21 mouse cellular contexts compared by ENCODE assay signal in the genomic region with DNA sequence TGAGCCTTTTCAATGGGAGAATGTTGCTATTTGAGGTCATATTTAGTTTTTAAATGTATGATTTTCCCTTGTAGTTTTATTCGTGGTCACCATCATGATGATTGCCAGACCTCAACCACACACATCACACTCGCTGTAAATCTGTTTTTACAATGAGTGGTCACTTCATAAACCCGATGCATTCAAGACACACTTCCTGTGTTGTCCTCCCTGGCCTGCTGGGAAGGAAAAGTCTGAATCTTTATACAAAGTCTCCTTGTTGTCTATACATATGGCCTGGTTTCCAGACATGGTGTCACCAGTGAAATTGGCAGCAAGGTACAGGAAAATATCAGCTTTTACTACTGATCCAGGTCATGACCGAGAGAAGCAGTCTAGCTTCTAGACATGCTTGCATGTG.
"Had no signal": no experiment of that assay in that cellular context is flagged by ENCODE, and none has a peak within 500 bp of the region (broad histone marks: within the 10 kb centered on the region; RNA-seq: fewer than 3 reads in every experiment).

No protein-coding gene starts in this region.

- H3K9ac ChIP-seq: intestine, embryonic 15.5 days; kidney, embryonic 15.5 days; liver, embryonic 13.5 days; lung, embryonic 14.5 days; midbrain, embryonic 12.5 days; midbrain, embryonic 15.5 days had no signal

- H3K4me3 ChIP-seq: intestine, embryonic 15.5 days; kidney, embryonic 15.5 days; left cerebral cortex, adult 2 months; liver, embryonic 13.5 days; midbrain, embryonic 12.5 days; midbrain, embryonic 15.5 days had no signal

- H3K4me1 ChIP-seq: intestine, embryonic 15.5 days; kidney, embryonic 15.5 days; midbrain, embryonic 12.5 days; midbrain, embryonic 15.5 days had no signal

- H3K27ac ChIP-seq: intestine, embryonic 15.5 days; kidney, embryonic 15.5 days; left cerebral cortex, adult 2 months; liver, embryonic 13.5 days; macrophage; midbrain, embryonic 12.5 days; midbrain, embryonic 15.5 days; stomach, postnatal 0 days had no signal

- H3K4me2 ChIP-seq: intestine, embryonic 15.5 days; kidney, embryonic 15.5 days; liver, embryonic 13.5 days; lung, embryonic 14.5 days; midbrain, embryonic 12.5 days; midbrain, embryonic 15.5 days had no signal

- H3K36me3 ChIP-seq: intestine, embryonic 15.5 days; kidney, embryonic 15.5 days; liver, embryonic 13.5 days; midbrain, embryonic 12.5 days; midbrain, embryonic 15.5 days had no signal

- H3K27me3 ChIP-seq: intestine, embryonic 15.5 days; kidney, embryonic 15.5 days; liver, embryonic 13.5 days; midbrain, embryonic 12.5 days; midbrain, embryonic 15.5 days had no signal

- DNase-seq: kidney, adult 11 months; kidney, adult 8-10 months; kidney, postnatal 10 days; kidney, postnatal 36 days; layer of hippocampus, postnatal 36 days; liver, embryonic 13.5 days; lung, embryonic 14.5 days; right cerebral cortex, adult 18-20 months; right cerebral cortex, postnatal 14 days; right cerebral cortex, postnatal 4 days; thymus, adult 2 months; thymus, postnatal 14 days; thymus, postnatal 4 days had no signal

- ATAC-seq: intestine, embryonic 15.5 days; lung, postnatal 0 days; midbrain, embryonic 15.5 days had no signal

- H3K9me3 ChIP-seq: intestine, embryonic 15.5 days; kidney, embryonic 15.5 days; liver, embryonic 13.5 days; midbrain, embryonic 12.5 days; midbrain, embryonic 15.5 days had no signal
